Mouse (Mus musculus) limb, embryonic 11.5 days (tissue): Measurements from ENCODE around the gene Ntrk2. TPM values are rescaled to one million over a fixed set of nuclear protein-coding genes. Genes with fewer than 3 reads are reported as not detected.
A peak's percentile ranks its signal among the peaks of the same experiment; 100 is the strongest.

Experiments used
- ATAC-seq: fragments of 200-750 bp; cut with Nextera tagmentation; 2 replicates; pipeline ENCODE4 v1.8.0; 2017; ENCODE audit warnings: low read depth; ENCODE audit not compliant: insufficient number of reproducible peaks, low FRiP score, low TSS enrichment
- DNase-seq: peaks from one replicate; pipeline ENCODE4 v3.0.0-alpha.2; 2015; ENCODE audit warnings: low spot score
- H3K27ac ChIP-seq: fragments of 300-500 bp; sonication (generic); replicated peaks from 2 replicates; pipeline ENCODE4 v1.5.1; 2014; ENCODE audit warnings: low read depth, mild to moderate bottlenecking, low read length
- H3K27me3 ChIP-seq: fragments of 300-500 bp; sonication (generic); 2 replicates; pipeline ENCODE4 v1.6.1; 2014; ENCODE audit warnings: mild to moderate bottlenecking, low read length, mixed read lengths; ENCODE audit not compliant: control insufficient read depth, insufficient read depth
- H3K36me3 ChIP-seq: fragments of 300-500 bp; sonication (generic); 2 replicates; pipeline ENCODE4 v1.6.1; 2014; ENCODE audit warnings: mild to moderate bottlenecking, low read length, moderate library complexity, mixed read lengths; ENCODE audit not compliant: control insufficient read depth, insufficient read depth
- H3K4me1 ChIP-seq: fragments of 300-500 bp; sonication (generic); 2 replicates; pipeline ENCODE4 v1.6.1; 2014; ENCODE audit warnings: low read length, mixed read lengths; ENCODE audit not compliant: control insufficient read depth, insufficient read depth
- H3K4me2 ChIP-seq: fragments of 300-500 bp; sonication (generic); 2 replicates; pipeline ENCODE4 v1.6.1; 2014; ENCODE audit warnings: low read depth, mild to moderate bottlenecking, moderate library complexity; ENCODE audit not compliant: severe bottlenecking
- H3K4me3 ChIP-seq: fragments of 300-500 bp; sonication (generic); 2 replicates; pipeline ENCODE4 v1.5.1; 2014; ENCODE audit warnings: low read depth, low read length
- H3K9ac ChIP-seq: fragments of 300-500 bp; sonication (generic); 2 replicates; pipeline ENCODE4 v1.6.1; 2014; ENCODE audit warnings: mild to moderate bottlenecking, low read length
- H3K9me3 ChIP-seq: fragments of 300-500 bp; sonication (generic); 2 replicates; pipeline ENCODE4 v1.6.1; 2016; ENCODE audit warnings: low read length; ENCODE audit not compliant: control insufficient read depth
- WGBS: fragments of 180-500 bp; shearing (Covaris S2); extraction: QIAGEN DNeasy Blood & Tissue Kit; methylation state at CpG from one replicate; pipeline ENCODE4 v1.1.7; 2014; 5-methylcytosine and 5-hydroxymethylcytosine counted together
- polyA plus RNA-seq: library from polyadenylated mRNA; unstranded; fragments of >200 nt; fragmentation: Nextera tagmentation; extraction: Ambion mirVana; gene quantifications from 2 replicates; pipeline ENCODE4 v1.2.1, GENCODE M21; 2014

Gene Ntrk2
- 4.0 and 5.6 TPM in 2 replicates for polyA plus RNA-seq

DNA sequence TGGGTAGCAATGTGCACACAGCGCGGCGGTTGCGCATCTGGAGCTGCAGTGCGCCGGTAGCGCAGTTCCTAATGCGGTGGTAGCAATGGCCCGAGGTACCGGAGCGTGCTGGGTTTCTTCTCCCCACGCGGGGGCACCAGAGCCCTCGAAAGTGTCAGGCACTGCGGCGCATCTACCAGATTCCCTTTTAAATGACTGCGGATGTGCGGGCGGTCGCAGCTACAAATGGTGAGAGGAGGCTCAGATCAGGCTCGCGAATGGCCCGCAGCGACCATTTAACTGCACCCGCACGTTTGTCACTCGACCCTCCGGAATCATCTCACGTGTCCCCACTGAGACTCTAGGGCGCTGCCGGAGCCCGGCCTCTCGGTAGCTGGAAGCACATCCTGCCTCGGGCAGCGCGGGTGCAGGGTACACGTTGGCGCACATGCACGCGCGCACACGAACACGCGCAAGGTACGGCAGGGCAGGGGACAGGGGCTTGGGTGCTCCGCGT, at the start of gene Ntrk2:
Gene Ntrk2, plus strand, starts transcription at position 173 of the 496 bp plus-strand sequence.
- Histone ChIP-seq H3K4me2 (peak within 1 kb of the TSS; percentile 99), H3K9ac (peak within 1 kb of the TSS; percentile 49; the same call in 1 of the 2 replicates), H3K4me1 (peaks cover 9% of the 10 kb centered on the region), H3K27me3 (peaks cover 40% of the 10 kb centered on the region), H3K4me3 (peak within 1 kb of the TSS; percentile 59), H3K9me3 (no peaks in the 10 kb centered on the region), H3K27ac (no peak within 1 kb of the TSS), H3K36me3 (no peaks in the 10 kb centered on the region)
- under 1% methylated on average over 47 of the region's 47 CpGs for WGBS
- peak; percentile 91 for DNase-seq
- ATAC-seq = 0 out of 2 replicates have a peak, but pooled peaks have one; percentile 48

DNA sequence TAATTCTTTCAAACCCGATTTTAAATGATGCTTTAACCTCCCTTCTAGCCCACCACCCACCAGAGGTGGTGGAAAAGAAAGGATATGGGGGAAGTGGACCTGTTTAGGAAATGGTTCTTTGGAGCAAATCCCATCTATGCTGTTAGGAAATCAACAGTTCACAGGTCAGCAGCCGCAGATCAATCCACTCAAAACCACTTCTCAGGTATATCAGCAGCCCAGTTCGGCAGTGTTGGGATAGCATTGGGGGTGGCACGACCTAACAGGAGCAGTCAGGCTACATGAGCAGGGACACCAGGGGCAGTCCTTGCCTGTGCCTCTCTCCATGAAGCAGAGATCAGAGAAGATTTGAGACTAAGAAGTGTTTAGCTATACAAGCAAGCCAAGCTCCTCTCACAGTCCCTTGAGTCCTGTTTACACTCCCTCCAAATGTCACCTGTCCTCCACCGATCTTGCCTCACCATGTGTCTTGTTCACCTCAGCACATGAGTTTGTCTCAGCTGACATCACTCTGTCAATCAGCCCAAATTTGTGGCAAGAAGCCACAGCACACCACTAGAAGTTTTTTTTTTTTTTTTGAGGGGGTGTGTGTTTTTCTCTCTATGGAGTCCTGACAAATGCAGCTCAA, 45.3 kb upstream of the Ntrk2 start:
- no peaks in the 10 kb centered on the region for H3K36me3 ChIP-seq
- ATAC-seq (no peak), DNase-seq (no peak)
- H3K9me3 ChIP-seq = no peaks in the 10 kb centered on the region
- H3K4me2 ChIP-seq = no peak overlapping the region
- no peaks in the 10 kb centered on the region for H3K4me1 ChIP-seq
- no peaks in the 10 kb centered on the region for H3K27me3 ChIP-seq
- no peak overlapping the region for H3K9ac ChIP-seq
- H3K4me3 ChIP-seq = no peak overlapping the region
- H3K27ac ChIP-seq = no peak overlapping the region
- 87% methylated on average over 5 of the region's 5 CpGs for WGBS

DNA sequence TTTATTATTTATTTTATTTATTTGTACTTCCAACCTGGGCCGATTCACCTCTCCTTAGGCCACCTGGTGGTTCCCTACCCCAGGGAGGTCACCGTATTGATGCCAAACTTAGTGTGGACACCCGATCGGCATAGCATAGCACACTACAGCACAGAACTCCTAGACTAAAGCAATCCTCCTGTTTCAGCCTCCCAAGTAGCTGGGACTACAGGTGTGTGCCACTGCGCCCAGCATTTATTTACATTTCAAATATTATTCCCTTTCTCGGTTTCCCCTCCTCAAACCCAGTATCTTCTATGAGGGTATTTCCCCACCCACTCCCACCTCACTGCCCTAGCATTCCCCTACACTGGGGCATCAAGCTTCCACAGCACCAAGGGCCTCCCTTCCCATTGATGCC, 38.1 kb upstream of the Ntrk2 start:
- WGBS = 92% methylated on average over 6 of the region's 6 CpGs

DNA sequence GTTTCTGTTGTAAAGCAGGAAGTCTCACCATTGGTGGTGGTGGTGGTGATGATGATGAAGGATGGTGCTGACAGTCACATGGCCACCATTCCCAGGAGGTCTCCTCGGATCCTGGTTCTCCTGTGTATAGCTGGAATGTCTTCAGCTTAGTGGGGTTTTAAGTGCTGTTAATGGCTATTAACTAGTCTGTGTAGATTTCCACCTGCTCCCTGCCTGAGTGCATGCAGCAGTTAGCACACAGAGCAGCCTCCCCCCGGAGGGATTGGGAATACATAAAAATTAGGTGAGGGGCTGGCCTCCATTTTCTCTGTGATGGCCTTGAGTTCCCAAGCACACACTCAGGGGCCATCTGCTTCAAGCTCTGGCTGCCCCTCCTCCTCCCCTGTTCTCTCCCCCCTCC, 36.9 kb upstream of the Ntrk2 start:
- WGBS = 50% methylated on average over 2 of the region's 2 CpGs
- DNase-seq = no peak
- no peak overlapping the region for H3K9ac ChIP-seq
- no peak overlapping the region for H3K27ac ChIP-seq
- H3K36me3 ChIP-seq = no peaks in the 10 kb centered on the region
- H3K4me1 ChIP-seq = no peaks in the 10 kb centered on the region; the same call in 1 of the 2 replicates
- H3K4me3 ChIP-seq = no peak overlapping the region
- H3K9me3 ChIP-seq = no peaks in the 10 kb centered on the region
- no peak overlapping the region for H3K4me2 ChIP-seq
- no peak for ATAC-seq
- H3K27me3 ChIP-seq = no peaks in the 10 kb centered on the region

More for the DNA sequence above, 38.1 kb upstream of the Ntrk2 start:
- no peak overlapping the region for H3K4me2 ChIP-seq
- H3K27ac ChIP-seq = no peak overlapping the region
- no peak overlapping the region for H3K9ac ChIP-seq
- H3K4me1 ChIP-seq = no peaks in the 10 kb centered on the region; the same call in 1 of the 2 replicates
- ATAC-seq = no peak
- no peak overlapping the region for H3K4me3 ChIP-seq
- H3K9me3 ChIP-seq = no peaks in the 10 kb centered on the region
- DNase-seq = no peak
- no peaks in the 10 kb centered on the region for H3K36me3 ChIP-seq
- no peaks in the 10 kb centered on the region for H3K27me3 ChIP-seq

DNA sequence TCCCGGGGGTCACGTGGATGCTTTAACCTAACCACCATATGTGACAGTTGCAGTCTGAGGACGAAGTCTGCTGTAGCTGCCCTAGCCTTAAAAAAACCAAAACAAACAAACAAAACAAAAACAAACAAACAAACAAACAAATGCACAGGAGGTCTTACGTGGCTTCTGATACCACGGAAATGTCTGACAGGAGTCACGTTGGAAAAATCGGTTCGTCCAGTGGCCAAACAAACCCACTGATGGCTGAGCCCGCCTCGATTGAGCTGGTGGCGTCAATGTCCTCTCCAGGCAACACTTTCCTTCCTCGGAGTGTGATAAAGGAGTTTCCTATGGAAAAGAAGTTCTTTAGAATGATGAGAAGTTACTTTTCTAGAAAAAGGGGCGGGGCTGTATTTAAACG, 27.1 kb upstream of the Ntrk2 start:
- ATAC-seq (no peak), DNase-seq (no peak)
- no peaks in the 10 kb centered on the region for H3K27me3 ChIP-seq
- H3K4me2 ChIP-seq = no peak overlapping the region
- no peak overlapping the region for H3K9ac ChIP-seq
- 95% methylated on average over 14 of the region's 14 CpGs for WGBS
- no peaks in the 10 kb centered on the region for H3K9me3 ChIP-seq
- H3K27ac ChIP-seq = no peak overlapping the region
- H3K4me1 ChIP-seq = no peaks in the 10 kb centered on the region
- H3K4me3 ChIP-seq = no peak overlapping the region
- no peaks in the 10 kb centered on the region for H3K36me3 ChIP-seq

DNA sequence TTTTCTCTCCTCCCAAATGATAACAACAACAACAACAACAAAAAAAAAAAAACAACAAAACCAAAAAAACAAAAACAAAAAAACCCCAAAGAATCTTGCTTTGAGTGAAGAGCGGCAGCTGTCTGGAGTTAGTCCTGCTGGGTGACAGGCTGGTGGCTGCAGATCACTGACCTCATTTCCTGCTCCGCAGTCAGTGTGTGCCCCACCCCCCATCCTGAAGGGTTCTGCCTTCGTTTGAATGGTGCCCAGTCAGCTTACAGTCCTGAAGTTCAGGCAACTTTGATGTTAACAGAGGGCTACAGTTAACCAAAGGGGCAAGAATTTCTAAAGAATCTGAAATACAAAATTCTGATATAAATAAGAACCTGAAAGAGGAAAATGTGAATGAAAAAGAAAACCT, 19.9 kb upstream of the Ntrk2 start:
- Histone ChIP-seq H3K4me3 (no peak overlapping the region), H3K4me2 (no peak overlapping the region), H3K9ac (no peak overlapping the region), H3K9me3 (no peaks in the 10 kb centered on the region), H3K27ac (no peak overlapping the region), H3K4me1 (no peaks in the 10 kb centered on the region), H3K27me3 (no peaks in the 10 kb centered on the region), H3K36me3 (no peaks in the 10 kb centered on the region)
- no peak for ATAC-seq
- 5% methylated on average over 3 of the region's 3 CpGs for WGBS
- DNase-seq = peak; percentile 52

DNA sequence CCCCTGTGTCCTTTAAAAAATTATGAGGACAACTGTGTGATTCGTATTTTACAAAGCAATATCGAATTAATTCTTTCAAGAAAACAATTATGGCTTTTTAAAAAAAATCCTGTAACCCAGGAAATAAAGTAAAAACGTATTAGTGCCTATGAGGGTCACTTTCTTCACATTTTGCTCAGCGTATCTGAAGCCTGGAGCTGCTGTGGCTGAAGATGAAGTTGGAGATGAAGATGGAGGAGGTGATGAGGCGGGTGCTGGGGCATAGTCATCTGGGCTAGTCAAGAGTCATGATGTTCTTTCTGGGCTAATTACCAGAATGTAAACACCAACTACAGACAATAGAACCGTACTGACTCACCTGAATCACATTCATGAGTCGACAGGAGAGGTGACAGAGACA, 15.6 kb upstream of the Ntrk2 start:
- H3K36me3 ChIP-seq = no peaks in the 10 kb centered on the region
- no peak overlapping the region for H3K4me2 ChIP-seq
- no peak overlapping the region for H3K9ac ChIP-seq
- no peaks in the 10 kb centered on the region for H3K9me3 ChIP-seq
- no peaks in the 10 kb centered on the region for H3K27me3 ChIP-seq
- no peak overlapping the region for H3K4me3 ChIP-seq
- no peak overlapping the region for H3K27ac ChIP-seq
- DNase-seq (no peak), ATAC-seq (no peak)
- H3K4me1 ChIP-seq = no peaks in the 10 kb centered on the region
- WGBS = 81% methylated on average over 7 of the region's 7 CpGs

DNA sequence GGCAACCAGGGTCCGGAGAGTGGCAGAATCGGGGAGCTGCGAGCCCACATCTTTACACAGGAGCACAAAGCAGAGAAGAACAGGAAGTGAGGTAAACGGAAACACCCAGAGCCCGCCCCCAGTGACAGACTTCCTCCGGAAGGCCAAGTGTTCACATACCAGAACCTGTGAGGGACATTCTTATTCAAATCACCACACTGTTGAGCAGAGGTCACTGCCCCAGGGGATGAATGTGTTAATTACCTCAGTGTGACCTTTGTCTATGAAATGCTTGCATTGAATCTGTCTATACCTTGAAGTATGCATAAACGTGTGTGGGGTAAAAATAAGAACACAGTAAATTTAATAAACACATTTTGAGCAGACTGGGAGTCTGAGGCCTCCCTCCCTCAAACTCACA, 9.0 kb upstream of the Ntrk2 start:
- no peaks in the 10 kb centered on the region for H3K9me3 ChIP-seq
- 96% methylated on average over 7 of the region's 7 CpGs for WGBS
- DNase-seq = no peak

DNA sequence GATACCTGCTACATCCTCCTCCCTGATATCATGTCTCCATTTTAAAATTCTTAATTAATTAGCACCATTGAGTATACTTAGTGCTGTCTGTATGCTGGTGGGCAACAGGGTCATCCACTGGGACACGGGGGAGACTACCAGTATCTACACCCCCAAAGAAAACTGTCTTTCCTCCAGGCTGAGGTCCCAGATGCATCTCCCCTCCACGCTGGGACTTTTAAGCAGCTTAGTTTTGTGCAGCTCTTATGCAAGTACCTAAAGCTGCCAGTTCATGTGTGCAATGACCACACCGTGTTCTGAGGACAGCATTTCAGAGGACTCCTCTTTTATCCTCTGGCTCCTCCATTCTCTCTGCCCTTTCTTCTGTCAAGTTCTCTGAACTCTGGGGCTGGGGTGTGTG, 5.1 kb upstream of the Ntrk2 start:
- H3K27ac ChIP-seq = no peak overlapping the region
- H3K36me3 ChIP-seq = no peaks in the 10 kb centered on the region
- peaks cover 10% of the 10 kb centered on the region; the same call in 1 of the 2 replicates for H3K27me3 ChIP-seq
- 86% methylated on average over 3 of the region's 3 CpGs for WGBS
- no peak for DNase-seq
- H3K4me3 ChIP-seq = no peak overlapping the region
- no peak overlapping the region for H3K4me2 ChIP-seq
- H3K4me1 ChIP-seq = no peaks in the 10 kb centered on the region
- no peak overlapping the region for H3K9ac ChIP-seq
- no peak for ATAC-seq
- H3K9me3 ChIP-seq = no peaks in the 10 kb centered on the region

More for the DNA sequence above, 9.0 kb upstream of the Ntrk2 start:
- Histone ChIP-seq H3K27me3 (no peaks in the 10 kb centered on the region), H3K36me3 (no peaks in the 10 kb centered on the region), H3K4me1 (no peaks in the 10 kb centered on the region), H3K4me2 (no peak overlapping the region), H3K9ac (no peak overlapping the region), H3K27ac (no peak overlapping the region), H3K4me3 (no peak overlapping the region)
- ATAC-seq = no peak
